Mouse (Mus musculus): Measurements from ENCODE around the gene Tmcc3. TPM values are rescaled to one million over a fixed set of nuclear protein-coding genes. Genes with fewer than 3 reads are reported as not detected.
"Not testable (repeated sequence)": the region's sequence is repeated elsewhere in the genome, so short reads cannot be mapped to it uniquely, and the experiment has no call there.

The Tmcc3 gene
- polyA plus RNA-seq, 1 experiment, result 20.7 TPM

- Histone ChIP-seq H3K4me3 (ENCODE audit: insufficient read depth, low read depth, low read length) (no peak overlapping the region), H3K4me1 (ENCODE audit: control insufficient read depth, insufficient read depth, insufficient read length, low read length) (peaks cover 24% of the 10 kb centered on the region), H3K27ac (replicated peaks; ENCODE audit: low read depth, low read length) (0 out of 2 replicates have a peak overlapping the region, but pooled peaks have one; percentile 23)
These were observed 219.7 kb downstream of the Tmcc3 start for GRCm38 (mm10) chr10:94531482-94531881.

DNA sequence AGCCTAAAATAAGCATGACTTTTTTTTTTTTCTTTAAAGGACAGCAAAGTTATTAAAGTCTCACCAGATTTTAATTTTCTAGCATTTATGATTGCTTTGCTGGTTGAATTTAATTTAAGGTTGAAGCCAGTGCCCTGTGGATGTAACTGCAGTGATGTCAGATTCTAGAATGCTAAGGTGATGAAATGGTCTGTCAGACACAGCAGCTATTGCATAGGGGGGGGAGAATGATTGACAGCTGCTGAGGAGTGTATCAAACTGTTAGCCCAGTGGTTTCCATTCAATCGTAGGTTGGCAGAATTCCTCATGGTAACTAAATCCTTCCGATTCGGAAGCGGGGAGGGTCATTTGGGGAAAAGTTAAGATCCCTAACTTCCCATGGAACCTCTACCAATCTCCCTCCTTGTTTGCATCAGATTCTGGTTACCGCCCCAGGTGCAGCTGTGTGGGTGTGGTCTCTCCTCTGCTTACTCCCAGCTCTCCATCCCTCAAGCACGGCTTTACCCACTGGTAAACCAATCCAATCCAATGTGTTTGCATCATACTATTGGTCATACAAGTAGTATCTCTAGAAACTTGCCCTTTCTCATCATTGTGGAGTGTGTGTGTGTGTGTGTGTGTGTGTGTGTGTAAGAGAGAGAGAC, 221.5 kb downstream of the Tmcc3 start:
- Histone ChIP-seq H3K4me3 (ENCODE audit: insufficient read depth, low read depth, low read length) (no peak overlapping the region), H3K27ac (replicated peaks; ENCODE audit: low read depth, low read length) (no peak overlapping the region)

GRCm38 (mm10) chr10:94538623-94539022, 226.9 kb downstream of the Tmcc3 start:
- not testable (repeated sequence) for H3K4me3 ChIP-seq (ENCODE audit: insufficient read depth, low read depth, low read length); H3K4me1 ChIP-seq (ENCODE audit: control insufficient read depth, insufficient read depth, insufficient read length, low read length); H3K27ac ChIP-seq (replicated peaks; ENCODE audit: low read depth, low read length)

More for the DNA sequence above, 221.5 kb downstream of the Tmcc3 start:
- peaks cover 19% of the 10 kb centered on the region; the same call in 1 of the 2 replicates for H3K4me1 ChIP-seq (ENCODE audit: control insufficient read depth, insufficient read depth, insufficient read length, low read length)

DNA sequence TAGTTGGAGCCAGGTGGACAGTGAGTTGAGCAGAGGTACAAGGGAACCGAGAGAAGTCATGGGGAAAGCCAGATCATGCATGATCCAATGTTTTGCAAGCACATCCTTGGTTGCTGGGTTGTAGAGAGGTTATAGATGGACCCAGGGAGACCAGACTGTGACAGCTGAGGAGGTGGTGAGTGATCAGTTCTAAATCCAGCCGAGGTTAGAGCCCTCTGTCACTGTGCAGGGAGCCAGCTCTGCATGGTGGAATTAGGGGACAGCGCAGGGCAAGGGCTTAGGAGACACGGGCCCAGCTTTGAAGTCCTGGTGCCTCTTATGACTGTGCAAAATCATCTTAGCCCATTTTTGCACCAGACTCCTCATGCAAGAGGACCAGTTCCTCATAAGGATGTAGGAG, 228.5 kb downstream of the Tmcc3 start:
- no peak overlapping the region for H3K27ac ChIP-seq (replicated peaks; ENCODE audit: low read depth, low read length)
- H3K4me3 ChIP-seq (ENCODE audit: insufficient read depth, low read depth, low read length), result no peak overlapping the region

GRCm38 (mm10) chr10:94543956-94544355, 232.2 kb downstream of the Tmcc3 start:
- Histone ChIP-seq H3K4me3 (ENCODE audit: insufficient read depth, low read depth, low read length) (no peak overlapping the region), H3K27ac (replicated peaks; ENCODE audit: low read depth, low read length) (peak overlapping the region; percentile 46), H3K4me1 (ENCODE audit: control insufficient read depth, insufficient read depth, insufficient read length, low read length) (peaks cover 22% of the 10 kb centered on the region)

More for the DNA sequence above, 228.5 kb downstream of the Tmcc3 start:
- H3K4me1 ChIP-seq (ENCODE audit: control insufficient read depth, insufficient read depth, insufficient read length, low read length), result peaks cover 16% of the 10 kb centered on the region

- Histone ChIP-seq H3K4me3 (ENCODE audit: insufficient read depth, low read depth, low read length) (no peak overlapping the region), H3K27ac (replicated peaks; ENCODE audit: low read depth, low read length) (peak overlapping the region; percentile 88)
These were observed 233.1 kb downstream of the Tmcc3 start for GRCm38 (mm10) chr10:94544803-94545202.

DNA sequence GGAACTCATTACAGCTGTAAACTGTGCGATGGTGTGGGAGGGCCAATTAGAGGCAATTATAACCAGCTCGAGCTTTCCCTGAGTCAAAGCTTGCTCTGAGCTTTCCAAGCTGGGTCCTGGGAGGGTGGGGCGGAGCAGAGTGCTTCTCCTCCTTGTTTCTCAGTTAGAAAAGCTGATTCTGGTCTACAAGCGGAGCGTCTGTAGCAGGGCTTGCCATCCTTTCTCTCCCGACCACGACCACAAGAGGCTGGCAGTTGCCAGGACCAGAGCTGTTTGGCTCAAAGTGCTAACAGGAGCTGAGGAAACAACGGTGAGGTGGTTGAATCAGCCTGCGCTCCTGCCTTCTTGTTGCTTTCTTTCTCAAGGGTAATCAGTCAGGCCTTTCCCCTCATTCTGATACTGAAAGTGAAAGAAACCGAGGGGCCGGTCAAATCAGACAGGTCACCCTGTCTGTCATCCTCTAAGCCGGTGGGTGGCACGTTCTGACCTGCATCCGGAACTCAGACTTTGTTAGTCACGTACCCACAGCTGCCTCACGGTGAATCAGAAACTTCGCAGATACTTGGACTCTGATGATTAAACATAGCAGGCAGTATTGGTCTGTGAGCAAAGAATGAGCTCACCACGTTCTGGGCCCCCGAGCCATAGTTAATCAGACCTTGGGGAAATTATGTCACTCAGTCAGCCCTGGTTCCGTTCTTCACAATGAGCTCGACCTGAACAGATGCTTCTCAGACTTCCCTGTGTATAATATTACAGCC, 233.7 kb downstream of the Tmcc3 start:
- peak overlapping the region; percentile 48 for H3K4me3 ChIP-seq (ENCODE audit: insufficient read depth, low read depth, low read length)
- peaks cover 31% of the 10 kb centered on the region for H3K4me1 ChIP-seq (ENCODE audit: control insufficient read depth, insufficient read depth, insufficient read length, low read length)
- peak overlapping the region; percentile 88 for H3K27ac ChIP-seq (replicated peaks; ENCODE audit: low read depth, low read length)

More at GRCm38 (mm10) chr10:94544803-94545202, 233.1 kb downstream of the Tmcc3 start:
- peaks cover 29% of the 10 kb centered on the region for H3K4me1 ChIP-seq (ENCODE audit: control insufficient read depth, insufficient read depth, insufficient read length, low read length)

- Histone ChIP-seq H3K27ac (replicated peaks; ENCODE audit: low read depth, low read length) (peak overlapping the region; percentile 88; the same call in 1 of the 2 replicates), H3K4me1 (ENCODE audit: control insufficient read depth, insufficient read depth, insufficient read length, low read length) (peaks cover 38% of the 10 kb centered on the region), H3K4me3 (ENCODE audit: insufficient read depth, low read depth, low read length) (no peak overlapping the region)
These were observed 234.9 kb downstream of the Tmcc3 start for GRCm38 (mm10) chr10:94546617-94547016.

GRCm38 (mm10) chr10:94549511-94550232, 237.9 kb downstream of the Tmcc3 start:
- no peak overlapping the region for H3K4me3 ChIP-seq (ENCODE audit: insufficient read depth, low read depth, low read length)
- peak overlapping the region; percentile 6; the same call in 1 of the 2 replicates for H3K27ac ChIP-seq (replicated peaks; ENCODE audit: low read depth, low read length)
- peaks cover 43% of the 10 kb centered on the region for H3K4me1 ChIP-seq (ENCODE audit: control insufficient read depth, insufficient read depth, insufficient read length, low read length)

- Histone ChIP-seq H3K4me3 (ENCODE audit: insufficient read depth, low read depth, low read length) (no peak overlapping the region), H3K4me1 (ENCODE audit: control insufficient read depth, insufficient read depth, insufficient read length, low read length) (peaks cover 41% of the 10 kb centered on the region), H3K27ac (replicated peaks; ENCODE audit: low read depth, low read length) (no peak overlapping the region)
These were observed 238.9 kb downstream of the Tmcc3 start for GRCm38 (mm10) chr10:94550649-94551048.

DNA sequence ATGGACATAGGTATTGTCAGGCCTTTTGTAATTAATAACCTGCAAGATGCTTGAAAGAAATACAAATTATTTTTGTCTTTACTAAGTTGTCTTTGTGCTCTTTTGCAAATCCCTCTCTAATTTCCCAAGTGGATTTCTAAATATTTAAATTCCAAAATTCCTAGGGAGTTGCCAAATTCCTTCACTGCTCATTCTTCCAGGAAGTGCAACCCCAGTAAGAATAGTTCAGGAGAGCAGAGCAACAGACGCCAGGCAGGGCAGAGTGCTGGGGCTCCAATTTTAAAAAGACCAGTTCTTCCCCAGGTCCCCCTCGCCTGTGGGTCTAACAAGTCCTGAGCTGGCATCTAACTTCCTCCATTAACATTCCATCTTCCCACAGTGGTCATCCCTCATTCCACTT, 239.3 kb downstream of the Tmcc3 start:
- Histone ChIP-seq H3K4me1 (ENCODE audit: control insufficient read depth, insufficient read depth, insufficient read length, low read length) (peaks cover 39% of the 10 kb centered on the region), H3K4me3 (ENCODE audit: insufficient read depth, low read depth, low read length) (no peak overlapping the region), H3K27ac (replicated peaks; ENCODE audit: low read depth, low read length) (peak overlapping the region; percentile 30; the same call in 1 of the 2 replicates)

- H3K4me3 ChIP-seq (ENCODE audit: insufficient read depth, low read depth, low read length), result no peak overlapping the region
- H3K27ac ChIP-seq (replicated peaks; ENCODE audit: low read depth, low read length), result peak overlapping the region; percentile 34; the same call in 1 of the 2 replicates
- peaks cover 35% of the 10 kb centered on the region for H3K4me1 ChIP-seq (ENCODE audit: control insufficient read depth, insufficient read depth, insufficient read length, low read length)
These were observed 239.8 kb downstream of the Tmcc3 start for GRCm38 (mm10) chr10:94551511-94551910.

DNA sequence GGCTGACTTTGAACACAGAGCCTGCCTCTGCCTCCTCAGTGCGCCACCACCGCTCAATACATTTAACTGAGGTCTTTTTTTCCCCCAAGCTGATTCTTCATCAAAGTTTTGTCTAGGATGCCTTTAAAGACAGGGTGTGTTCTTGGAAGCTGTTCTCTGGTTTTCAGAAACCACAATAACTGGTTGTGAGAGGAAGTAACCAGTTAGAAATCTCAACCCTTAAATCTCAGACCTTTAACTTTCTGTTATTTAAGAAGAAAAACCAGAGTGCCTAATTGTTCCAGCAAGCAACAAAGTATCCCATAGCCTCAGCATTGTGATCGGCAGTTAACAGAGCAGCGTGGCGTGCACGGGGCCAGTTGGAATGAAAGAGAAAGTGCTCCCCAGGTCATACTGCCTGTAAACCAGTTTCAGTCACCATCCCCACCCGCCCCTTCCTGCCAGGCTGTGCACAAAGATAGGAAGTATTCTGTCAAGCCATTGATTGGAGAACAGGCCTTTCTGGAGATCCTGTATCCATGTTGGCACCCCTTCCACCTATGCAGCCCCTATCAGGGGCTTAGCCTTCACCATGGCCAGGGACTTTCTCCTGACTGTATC, 240.3 kb downstream of the Tmcc3 start:
- Histone ChIP-seq H3K4me1 (ENCODE audit: control insufficient read depth, insufficient read depth, insufficient read length, low read length) (peaks cover 36% of the 10 kb centered on the region), H3K27ac (replicated peaks; ENCODE audit: low read depth, low read length) (peak overlapping the region; percentile 65), H3K4me3 (ENCODE audit: insufficient read depth, low read depth, low read length) (no peak overlapping the region)

- no peak overlapping the region for H3K27ac ChIP-seq (replicated peaks; ENCODE audit: low read depth, low read length)
- no peak overlapping the region for H3K4me3 ChIP-seq (ENCODE audit: insufficient read depth, low read depth, low read length)
- H3K4me1 ChIP-seq (ENCODE audit: control insufficient read depth, insufficient read depth, insufficient read length, low read length), result peaks cover 37% of the 10 kb centered on the region
These were observed 243.6 kb downstream of the Tmcc3 start for GRCm38 (mm10) chr10:94555394-94555793.
